Mouse (Mus musculus) testis, postnatal 10 days (tissue): ENCODE measurements around the gene Pnp.
"Not testable (repeated sequence)": the region's sequence is repeated elsewhere in the genome, so short reads cannot be mapped to it uniquely, and the experiment has no call there.

Experiments used
- DNase-seq: peaks from one replicate; pipeline ENCODE4 v3.0.0; 2021; ENCODE audit warnings: low spot score

The Pnp gene

GRCm38 (mm10) chr14:50930377-50930753 is 517 bp upstream of the Pnp start:
- peak; percentile 81 for DNase-seq

- no peak for DNase-seq
Measured at GRCm38 (mm10) chr14:50931493-50932020, 675 bp downstream of the Pnp start.

- DNase-seq, result no peak
Measured at GRCm38 (mm10) chr14:50936649-50937048, 5.8 kb downstream of the Pnp start.

- DNase-seq, result no peak
Measured at GRCm38 (mm10) chr14:50938119-50938908, 7.4 kb downstream of the Pnp start.

GRCm38 (mm10) chr14:50938940-50939339 is 8.1 kb downstream of the Pnp start:
- no peak for DNase-seq

DNA sequence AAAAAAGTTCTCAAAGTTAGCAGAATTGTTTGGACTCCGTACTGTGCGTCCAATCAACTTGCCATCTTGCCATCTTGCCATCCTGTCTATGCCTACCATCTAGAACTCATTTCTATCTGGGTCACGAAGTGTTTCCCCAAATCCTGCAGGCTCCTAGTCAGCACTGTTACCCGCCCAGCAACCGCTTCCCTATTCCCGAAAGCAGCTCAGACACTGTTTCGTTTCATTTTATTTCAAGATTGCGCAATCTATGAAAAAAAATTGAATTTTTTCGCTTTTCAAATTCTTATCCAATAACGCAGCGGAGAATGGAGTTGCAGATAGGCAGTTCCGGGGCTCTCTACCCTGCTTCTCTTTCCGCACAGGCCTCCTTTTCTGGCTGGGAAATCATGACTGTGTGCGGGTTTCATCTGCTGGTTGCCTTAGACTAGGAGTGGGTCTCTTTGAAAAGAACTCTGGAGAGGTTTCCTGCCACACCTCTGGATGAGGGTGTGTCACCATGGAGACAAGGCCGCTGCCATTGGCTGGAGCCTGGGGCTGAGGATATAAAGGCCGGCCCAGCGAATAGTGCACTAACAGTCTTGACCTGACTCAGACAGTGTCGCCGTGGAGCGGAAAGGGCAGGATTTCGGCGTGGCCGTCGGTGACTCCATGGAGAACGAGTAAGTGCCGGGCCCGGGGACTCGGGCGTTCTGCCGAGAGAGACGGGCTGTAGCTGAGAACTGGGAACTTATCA is 13.2 kb downstream of the Pnp start, which contains the start of gene Gm49342:
Gene Gm49342, plus strand, starts transcription at position 586 of the 736 bp plus-strand sequence.
- DNase-seq, result peak; percentile 92

DNA sequence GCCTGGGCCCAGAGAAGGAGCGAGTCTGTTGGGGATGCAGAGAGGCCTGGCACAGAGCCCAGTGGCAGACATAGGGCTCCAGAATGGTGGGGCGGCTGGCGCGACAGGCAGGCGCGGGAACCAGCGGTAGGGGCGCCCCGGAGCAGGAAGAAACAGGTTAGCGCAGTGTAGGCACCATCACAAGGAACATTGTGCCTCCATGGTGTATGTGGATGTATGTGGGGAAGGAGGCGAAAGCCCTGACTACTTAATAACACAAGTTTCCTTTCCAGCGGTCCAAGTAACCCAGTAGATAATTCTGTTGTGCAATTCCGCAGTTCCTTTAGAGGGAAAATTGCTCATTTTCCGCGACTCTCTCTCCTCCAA is 13.8 kb downstream of the Pnp start:
- not testable (repeated sequence) for DNase-seq

DNA sequence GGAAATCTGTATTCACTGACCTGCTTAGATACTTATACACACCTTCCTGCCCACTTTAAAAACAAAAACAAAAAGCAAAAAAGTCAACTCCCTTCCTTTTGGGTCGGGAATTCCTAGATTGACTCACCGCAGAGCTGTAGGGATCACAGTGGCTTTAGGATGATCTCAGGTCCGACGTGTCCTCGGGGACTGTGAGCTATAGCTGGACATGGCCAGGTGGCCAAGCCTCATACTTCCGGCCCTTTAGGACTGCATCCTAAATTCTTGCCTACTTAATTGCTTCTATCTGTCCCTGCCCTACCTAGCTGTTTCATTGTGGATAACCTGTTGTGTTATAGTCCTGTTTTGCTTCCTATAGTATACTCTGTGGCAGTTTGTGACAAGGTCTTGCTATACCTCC is 14.2 kb downstream of the Pnp start:
- DNase-seq, result not testable (repeated sequence)

- DNase-seq, result not testable (repeated sequence)
Measured at GRCm38 (mm10) chr14:50945526-50945925, 14.6 kb downstream of the Pnp start.

GRCm38 (mm10) chr14:50955487-50955886 is 24.6 kb downstream of the Pnp start:
- no peak for DNase-seq

GRCm38 (mm10) chr14:50955942-50956508 is 25.1 kb downstream of the Pnp start, which contains the start of gene Pnp2:
Gene Pnp2 (plus strand): TSS chr14:50955992.
- peak; percentile 62 for DNase-seq

GRCm38 (mm10) chr14:50956724-50957123 is 25.8 kb downstream of the Pnp start:
- DNase-seq, result not testable (repeated sequence)

DNA sequence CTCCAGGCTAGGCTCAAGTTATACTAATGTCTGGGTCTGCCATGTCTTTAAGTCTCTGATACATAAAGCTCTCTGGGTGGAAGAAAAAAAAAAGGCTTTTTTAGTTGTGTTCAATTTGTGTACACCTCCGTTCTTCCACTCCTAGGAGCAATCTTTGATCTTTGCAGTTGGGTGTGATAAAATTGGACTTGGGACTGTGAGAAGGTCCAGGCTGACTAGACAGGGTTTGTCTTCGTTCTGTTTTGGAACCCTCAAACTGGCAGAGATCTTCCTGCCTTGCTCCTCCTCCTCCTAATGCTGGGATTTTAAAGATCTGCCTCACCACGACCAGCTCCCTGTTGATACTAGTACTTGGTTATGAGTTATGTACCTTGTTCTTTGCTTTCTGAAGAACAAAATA is 26.3 kb downstream of the Pnp start:
- not testable (repeated sequence) for DNase-seq

GRCm38 (mm10) chr14:50958289-50958995 is 27.6 kb downstream of the Pnp start:
- DNase-seq, result not testable (repeated sequence)

- no peak for DNase-seq
Measured at GRCm38 (mm10) chr14:50968216-50968980, 37.5 kb downstream of the Pnp start.

GRCm38 (mm10) chr14:50969041-50969440 is 38.2 kb downstream of the Pnp start:
- no peak for DNase-seq

DNA sequence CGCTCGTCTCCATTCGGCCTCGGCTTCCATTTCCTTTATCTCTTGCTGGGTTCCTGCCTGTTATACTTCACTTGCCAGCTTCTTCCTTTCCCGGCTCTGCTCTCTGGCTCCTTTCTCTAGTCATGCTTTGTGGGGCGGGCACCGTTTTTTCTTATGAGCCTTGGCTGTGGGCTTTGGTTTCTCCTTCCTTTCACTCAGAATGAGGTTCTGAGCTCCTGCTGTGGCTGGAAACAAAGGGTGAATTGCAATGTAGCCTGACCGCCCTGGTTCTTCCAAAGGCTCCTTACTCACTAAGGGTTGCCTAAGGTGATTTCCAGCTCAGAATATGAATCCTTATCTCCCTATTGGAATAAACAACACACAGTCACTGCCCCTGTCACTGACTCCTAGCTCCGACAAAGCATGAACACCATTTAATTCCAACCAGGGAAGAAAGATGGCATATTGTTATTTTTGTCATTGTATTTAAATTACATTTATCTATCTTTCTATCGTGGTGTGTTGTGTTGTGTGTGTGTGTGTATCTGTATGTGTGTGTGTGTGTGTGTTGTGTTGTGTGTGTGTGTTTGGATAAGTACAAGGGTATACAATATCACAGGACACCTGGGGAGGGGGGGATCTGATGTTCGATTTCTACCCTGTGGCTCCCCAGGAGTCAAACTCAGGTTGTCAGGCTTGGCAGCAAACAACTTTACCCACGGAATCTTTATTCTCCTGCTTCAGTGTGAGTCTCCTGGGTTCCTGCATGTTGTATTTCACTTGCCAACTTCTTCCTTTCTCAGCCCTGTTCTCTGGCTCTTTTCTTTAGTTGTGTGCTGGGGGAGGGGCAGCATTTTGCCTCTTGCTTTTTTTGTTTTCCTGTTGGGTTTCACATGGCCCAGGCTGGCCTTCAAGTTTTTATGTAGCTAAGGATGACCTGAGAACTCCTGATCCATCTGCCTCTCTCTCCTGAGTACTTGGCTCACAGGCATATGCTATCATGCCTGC is 39.0 kb downstream of the Pnp start:
- DNase-seq, result no peak

GRCm38 (mm10) chr14:50970822-50971221 is 39.9 kb downstream of the Pnp start:
- no peak for DNase-seq

- DNase-seq, result not testable (repeated sequence)
Measured at GRCm38 (mm10) chr14:50973054-50973453, 42.2 kb downstream of the Pnp start.

DNA sequence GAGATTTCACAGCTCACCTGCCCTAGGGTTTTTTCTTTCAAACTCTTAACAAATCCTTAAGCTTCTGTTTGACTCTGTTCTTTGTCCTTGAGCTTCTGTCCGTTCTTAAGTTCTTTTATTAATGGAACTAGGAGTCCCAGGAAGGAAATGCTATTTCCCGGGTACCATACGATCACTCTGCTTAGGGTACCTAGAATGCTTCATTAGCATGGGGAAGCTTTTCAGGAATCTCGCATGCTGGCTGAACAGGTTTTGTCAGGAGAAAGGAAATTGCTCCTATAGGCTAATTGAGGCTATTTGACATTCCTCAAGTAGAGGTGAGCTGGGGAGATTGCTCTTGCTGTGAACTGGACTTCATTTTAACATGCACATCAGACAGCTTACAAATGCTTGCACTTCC is 42.8 kb downstream of the Pnp start:
- no peak for DNase-seq
